Mouse (Mus musculus) lung, postnatal 0 days (tissue): ENCODE measurements at regions not wholly inside any gene's neighbourhood (a gene's known extent, or its start where the extent isn't known, plus 50 kb on each side); places are given as distances from the start of the nearest gene placed in this dataset.
A peak's percentile ranks its signal among the peaks of the same experiment; 100 is the strongest.

ENCODE experiments used
- ATAC-seq: fragments of 200-750 bp; cut with Nextera tagmentation; 2 replicates; pipeline ENCODE4 v1.8.0; 2017; ENCODE audit warnings: moderate library complexity
- DNase-seq: peaks from one replicate; pipeline ENCODE4 v3.0.0-alpha.2; 2016; ENCODE audit warnings: low spot score
- H3K27ac ChIP-seq: fragments of 300-500 bp; sonication (generic); 2 replicates; pipeline ENCODE4 v1.5.1; 2014; ENCODE audit warnings: antibody characterized with exemption, mild to moderate bottlenecking, low read length, mixed read lengths
- H3K27me3 ChIP-seq: fragments of 300-500 bp; sonication (generic); replicated peaks from 2 replicates; pipeline ENCODE4 v1.6.1; 2014; ENCODE audit warnings: low read length, mixed read lengths; ENCODE audit not compliant: insufficient read depth
- H3K36me3 ChIP-seq: fragments of 300-500 bp; sonication (generic); 2 replicates; pipeline ENCODE4 v1.6.1; 2014; ENCODE audit warnings: low read length, mixed read lengths; ENCODE audit not compliant: insufficient read depth
- H3K4me1 ChIP-seq: fragments of 300-500 bp; sonication (generic); 2 replicates; pipeline ENCODE4 v1.6.1; 2014; ENCODE audit warnings: antibody characterized with exemption, low read depth, low read length, mixed read lengths; ENCODE audit not compliant: insufficient read depth
- H3K4me2 ChIP-seq: fragments of 300-500 bp; sonication (generic); replicated peaks from 2 replicates; pipeline ENCODE4 v1.6.1; 2014; ENCODE audit warnings: low read depth, mild to moderate bottlenecking, low read length, moderate library complexity, mixed read lengths
- H3K4me3 ChIP-seq: fragments of 300-500 bp; sonication (generic); 2 replicates; pipeline ENCODE4 v1.5.1; 2014; ENCODE audit warnings: low read depth, low read length
- H3K9ac ChIP-seq: fragments of 300-500 bp; sonication (generic); replicated peaks from 2 replicates; pipeline ENCODE4 v1.6.1; 2014; ENCODE audit warnings: low read depth, mild to moderate bottlenecking
- H3K9me3 ChIP-seq: fragments of 300-500 bp; sonication (generic); 2 replicates; pipeline ENCODE4 v1.6.1; 2016; ENCODE audit warnings: low read length, mixed read lengths
- CTCF ChIP-seq: IDR thresholded peaks from 2 replicates; pipeline ENCODE4 v1.5.1; 2016; ENCODE audit warnings: antibody characterized with exemption, mild to moderate bottlenecking
- EP300 ChIP-seq: IDR thresholded peaks from 2 replicates; pipeline ENCODE4 v1.6.1; 2016; ENCODE audit warnings: antibody characterized with exemption, mild to moderate bottlenecking, control low read depth
- WGBS: fragments of 180-500 bp; shearing (Covaris S2); extraction: QIAGEN DNeasy Blood & Tissue Kit; methylation state at CpG from one replicate; pipeline ENCODE4 v1.1.7; 2014; 5-methylcytosine and 5-hydroxymethylcytosine counted together

GRCm38 (mm10) chr12:27060899-27061762, 281.2 kb downstream of the Sox11 start:
- Histone ChIP-seq H3K9me3 (no peaks in the 10 kb centered on the region), H3K27me3 (no peaks in the 10 kb centered on the region), H3K4me2 (peak overlapping the region; percentile 58; the same call in 1 of the 2 replicates), H3K36me3 (no peaks in the 10 kb centered on the region), H3K9ac (no peak overlapping the region), H3K4me1 (peaks cover 3% of the 10 kb centered on the region; the same call in 1 of the 2 replicates), H3K27ac (no peak overlapping the region), H3K4me3 (0 out of 2 replicates have a peak overlapping the region, but pooled peaks have one; percentile 12)
- DNase-seq (no peak), ATAC-seq (no peak)
- TF ChIP-seq EP300 (no peak), CTCF (no peak)
- 28% methylated on average over 17 of the region's 17 CpGs for WGBS

GRCm38 (mm10) chr12:27059885-27060284, 282.5 kb downstream of the Sox11 start:
- H3K4me1 ChIP-seq = peaks cover 3% of the 10 kb centered on the region; the same call in 1 of the 2 replicates
- no peak overlapping the region for H3K4me2 ChIP-seq
- 35% methylated on average over 4 of the region's 4 CpGs for WGBS
- TF ChIP-seq CTCF = peak; percentile 70
- TF ChIP-seq EP300 = no peak
- H3K4me3 ChIP-seq = no peak overlapping the region
- H3K36me3 ChIP-seq = no peaks in the 10 kb centered on the region
- DNase-seq (peak; percentile 15), ATAC-seq (no peak)
- no peaks in the 10 kb centered on the region for H3K9me3 ChIP-seq
- no peaks in the 10 kb centered on the region for H3K27me3 ChIP-seq
- H3K9ac ChIP-seq = no peak overlapping the region
- H3K27ac ChIP-seq = no peak overlapping the region

GRCm38 (mm10) chr12:27054411-27054810, 288.0 kb downstream of the Sox11 start:
- Histone ChIP-seq H3K36me3 (no peaks in the 10 kb centered on the region), H3K4me1 (no peaks in the 10 kb centered on the region), H3K4me2 (no peak overlapping the region), H3K9me3 (no peaks in the 10 kb centered on the region), H3K4me3 (no peak overlapping the region), H3K27me3 (no peaks in the 10 kb centered on the region), H3K27ac (no peak overlapping the region), H3K9ac (no peak overlapping the region)
- TF ChIP-seq CTCF = no peak
- no peak for TF ChIP-seq EP300
- no peak for ATAC-seq
- WGBS = 88% methylated on average over 4 of the region's 4 CpGs
- no peak for DNase-seq

GRCm38 (mm10) chr12:27037922-27038321, 304.5 kb downstream of the Sox11 start:
- no peak overlapping the region for H3K27ac ChIP-seq
- no peaks in the 10 kb centered on the region for H3K9me3 ChIP-seq
- H3K4me3 ChIP-seq = no peak overlapping the region
- WGBS = 43% methylated on average over 2 of the region's 2 CpGs
- DNase-seq (no peak), ATAC-seq (no peak)
- H3K9ac ChIP-seq = no peak overlapping the region
- TF ChIP-seq CTCF (no peak), EP300 (no peak)
- H3K27me3 ChIP-seq = no peaks in the 10 kb centered on the region
- H3K4me1 ChIP-seq = no peaks in the 10 kb centered on the region
- no peak overlapping the region for H3K4me2 ChIP-seq
- no peaks in the 10 kb centered on the region for H3K36me3 ChIP-seq

- no peak overlapping the region for H3K4me2 ChIP-seq
- DNase-seq (no peak), ATAC-seq (no peak)
- no peaks in the 10 kb centered on the region for H3K9me3 ChIP-seq
- H3K9ac ChIP-seq = no peak overlapping the region
- no peaks in the 10 kb centered on the region for H3K4me1 ChIP-seq
- WGBS = 27% methylated on average over 4 of the region's 4 CpGs
- no peak for TF ChIP-seq EP300
- no peak for TF ChIP-seq CTCF
- H3K36me3 ChIP-seq = no peaks in the 10 kb centered on the region
- no peaks in the 10 kb centered on the region for H3K27me3 ChIP-seq
- H3K27ac ChIP-seq = no peak overlapping the region
- no peak overlapping the region for H3K4me3 ChIP-seq
Observed at GRCm38 (mm10) chr12:27019751-27020150, 322.6 kb downstream of the Sox11 start.

GRCm38 (mm10) chr12:27018366-27018765, 324.0 kb downstream of the Sox11 start:
- TF ChIP-seq EP300 (no peak), CTCF (no peak)
- H3K4me3 ChIP-seq = no peak overlapping the region
- H3K9ac ChIP-seq = no peak overlapping the region
- H3K36me3 ChIP-seq = no peaks in the 10 kb centered on the region
- ATAC-seq = no peak
- H3K4me1 ChIP-seq = no peaks in the 10 kb centered on the region
- H3K4me2 ChIP-seq = no peak overlapping the region
- no peaks in the 10 kb centered on the region for H3K9me3 ChIP-seq
- no peaks in the 10 kb centered on the region for H3K27me3 ChIP-seq
- DNase-seq = no peak
- no peak overlapping the region for H3K27ac ChIP-seq
- WGBS = 69% methylated on average over 7 of the region's 7 CpGs
